Mouse (Mus musculus) layer of hippocampus, adult 9-10 months (tissue): ENCODE results near the gene Mmp20.
A peak's percentile ranks its signal among the peaks of the same experiment; 100 is the strongest.

Experiments
- DNase-seq: peaks from one replicate; pipeline ENCODE4 v3.0.0; 2022; ENCODE audit warnings: low spot score

Mmp20 gene

GRCm38 (mm10) chr9:7689799-7690198 lies 61.8 kb downstream of the Mmp20 start:
- no peak for DNase-seq

- no peak for DNase-seq
Observed at GRCm38 (mm10) chr9:7691790-7692189, 63.8 kb downstream of the Mmp20 start, which contains the start of gene Mmp7. Gene Mmp7, plus strand, starts transcription at chr9:7692090.

- no peak for DNase-seq
Observed at GRCm38 (mm10) chr9:7693961-7694360, 65.9 kb downstream of the Mmp20 start.

- no peak for DNase-seq
Observed at GRCm38 (mm10) chr9:7695646-7696045, 67.6 kb downstream of the Mmp20 start.

- no peak for DNase-seq
Observed at GRCm38 (mm10) chr9:7708698-7709097, 80.7 kb downstream of the Mmp20 start.

- no peak for DNase-seq
Observed at GRCm38 (mm10) chr9:7711196-7711595, 83.2 kb downstream of the Mmp20 start.

- DNase-seq, result peak; percentile 59
Observed at GRCm38 (mm10) chr9:7714062-7714907, 86.3 kb downstream of the Mmp20 start.

DNA sequence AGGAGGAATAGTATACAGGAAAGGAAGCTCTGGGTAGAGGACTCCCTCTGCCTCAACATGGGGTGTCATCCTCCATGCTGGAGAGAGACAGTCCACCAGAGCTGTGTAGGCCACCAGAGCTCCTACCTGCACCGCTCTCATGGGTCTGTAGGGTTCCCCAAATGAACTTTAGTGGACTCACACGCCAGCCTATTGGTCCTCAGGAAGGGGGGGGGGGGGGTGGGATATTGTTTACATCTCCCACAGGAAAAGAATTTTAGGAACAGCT lies 86.8 kb downstream of the Mmp20 start:
- no peak for DNase-seq

DNA sequence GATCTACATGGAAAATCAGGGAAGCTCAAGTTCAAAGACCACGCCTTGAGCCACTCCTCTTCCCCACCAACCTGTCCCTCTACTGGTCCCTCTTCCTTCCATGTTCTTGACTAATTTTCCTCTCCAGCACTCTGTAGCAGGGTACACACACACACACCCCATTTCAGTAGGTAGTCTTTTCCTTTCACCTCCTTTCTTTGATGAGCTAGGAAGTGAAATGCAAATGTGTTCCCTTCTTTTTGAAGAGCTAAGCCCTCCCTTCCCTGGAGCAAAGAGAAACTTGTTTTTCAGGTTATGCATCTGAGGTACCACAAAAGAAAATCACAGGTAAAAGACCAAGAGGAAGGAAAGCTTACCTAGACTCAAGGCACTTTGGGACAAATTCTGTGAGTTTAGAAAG lies 93.5 kb downstream of the Mmp20 start:
- no peak for DNase-seq
